Mouse (Mus musculus) cerebral cortex, adult 2 months (tissue): ENCODE results near the gene Glis2.

Experiments used
- WGBS: fragments of 180-500 bp; shearing (Covaris S2); methylation state at CpG from one replicate; pipeline ENCODE4 v1.1.7; 2018; 5-methylcytosine and 5-hydroxymethylcytosine counted together

Gene Glis2

DNA sequence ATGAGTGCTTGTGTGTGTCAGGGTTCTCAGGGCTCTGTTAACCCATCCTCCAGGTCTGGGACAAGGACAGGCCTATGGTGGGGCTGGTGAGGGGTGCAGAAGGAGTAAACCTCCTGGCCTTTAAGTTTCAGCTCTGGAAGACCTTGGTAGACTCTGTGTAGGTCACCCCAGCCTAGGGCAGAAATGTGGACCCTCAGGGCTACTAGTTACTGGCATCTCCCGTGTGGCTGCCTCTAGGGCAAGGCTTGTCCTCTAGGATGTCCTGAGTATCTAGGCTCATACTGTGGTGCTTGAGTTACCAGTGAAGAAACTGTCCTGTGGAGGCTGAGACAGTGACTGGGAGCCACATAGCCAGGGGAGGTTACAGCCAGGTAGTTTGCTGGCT, 8.9 kb downstream of the Glis2 start:
- WGBS, result 82% methylated on average over 1 of the region's 1 CpGs

DNA sequence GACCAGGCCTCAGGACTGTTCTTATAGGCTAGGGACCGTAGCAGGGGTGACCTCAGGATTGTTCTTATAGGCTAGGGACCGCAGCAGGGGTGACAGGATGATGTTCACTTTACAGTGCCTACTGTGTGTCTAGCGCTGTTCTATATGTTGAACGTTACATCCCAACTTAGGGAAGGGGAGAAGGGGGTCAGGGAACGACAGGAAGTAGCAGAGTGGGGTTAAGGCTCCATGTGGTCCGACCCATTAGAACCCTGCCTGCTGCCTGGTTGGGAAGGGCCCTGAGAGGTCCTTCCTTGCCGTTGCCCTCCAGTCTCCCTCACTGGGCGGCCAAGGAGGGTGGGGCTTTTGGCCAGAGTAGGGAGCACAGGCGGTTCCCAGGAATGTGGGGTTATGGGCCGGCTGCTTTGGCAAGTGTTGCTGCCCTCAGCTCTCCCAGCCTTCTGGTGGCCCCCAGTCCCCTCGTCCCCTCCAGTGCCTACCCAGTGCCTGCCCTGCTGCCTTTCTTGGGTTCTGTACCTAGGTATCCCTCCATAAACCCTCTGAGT, 9.9 kb downstream of the Glis2 start:
- WGBS, result 77% methylated on average over 11 of the region's 11 CpGs

DNA sequence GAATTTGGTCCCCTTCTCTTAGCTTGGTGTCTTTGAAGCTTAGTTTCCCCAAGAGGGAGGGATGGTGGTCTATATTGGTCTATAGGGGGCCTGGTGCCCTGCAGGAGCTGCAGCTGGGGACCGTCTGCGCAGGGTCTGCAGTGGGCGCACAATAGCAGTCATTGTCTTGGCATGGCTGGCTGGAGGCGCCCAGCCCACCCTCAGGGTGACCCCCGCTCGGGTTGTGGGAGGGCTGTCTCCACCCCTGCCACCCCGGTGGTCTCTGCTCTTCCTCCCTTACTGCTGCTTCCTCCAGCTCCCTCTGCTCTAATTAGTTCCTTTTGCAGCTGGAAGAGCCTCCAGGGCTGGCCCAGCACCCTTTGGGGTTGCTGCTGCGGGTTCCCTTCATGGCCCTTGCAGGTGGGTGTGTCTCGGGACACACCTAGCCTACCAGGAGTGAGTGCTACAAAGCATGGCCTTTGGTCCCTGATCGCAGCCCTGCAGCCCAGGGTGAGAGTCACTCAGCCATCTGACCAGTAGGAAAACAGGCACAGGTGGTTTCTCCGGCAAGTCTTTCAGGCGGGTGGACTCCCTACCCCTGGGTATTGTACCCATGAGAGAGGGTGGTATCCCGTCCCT, 11.1 kb downstream of the Glis2 start:
- WGBS, result 74% methylated on average over 13 of the region's 13 CpGs

DNA sequence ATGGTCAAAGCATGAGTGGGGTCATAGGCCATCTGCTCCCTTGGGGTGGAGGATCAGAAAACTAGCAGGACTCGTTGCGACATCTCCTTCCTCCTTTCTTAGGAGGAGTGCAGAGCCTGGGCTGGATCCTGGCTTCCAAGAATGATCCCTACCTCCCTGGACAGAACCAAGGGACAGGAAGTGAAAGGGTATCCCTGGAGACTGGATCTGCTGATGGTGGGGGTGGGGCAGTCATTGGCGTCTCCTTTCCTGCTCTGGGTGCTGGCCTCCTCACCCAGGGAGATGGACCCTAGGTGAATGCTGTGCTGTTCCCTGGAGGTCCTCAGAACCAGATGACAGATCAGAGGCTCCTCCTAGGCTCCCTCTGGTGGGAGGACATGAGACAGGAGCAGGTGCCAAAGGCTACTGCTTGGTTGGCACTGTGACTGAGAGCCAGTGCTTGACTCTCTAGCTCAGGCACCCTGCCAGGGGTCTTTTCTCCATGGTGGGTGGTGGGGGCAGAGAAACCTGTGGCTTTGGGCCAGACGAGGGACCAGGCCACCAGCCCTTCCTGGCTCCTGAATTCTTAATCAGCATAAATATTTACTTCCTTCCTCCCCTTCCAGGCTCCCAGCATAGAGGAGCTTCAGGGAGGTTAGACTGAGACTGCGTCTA, 12.0 kb downstream of the Glis2 start:
- WGBS, result 40% methylated on average over 5 of the region's 5 CpGs

DNA sequence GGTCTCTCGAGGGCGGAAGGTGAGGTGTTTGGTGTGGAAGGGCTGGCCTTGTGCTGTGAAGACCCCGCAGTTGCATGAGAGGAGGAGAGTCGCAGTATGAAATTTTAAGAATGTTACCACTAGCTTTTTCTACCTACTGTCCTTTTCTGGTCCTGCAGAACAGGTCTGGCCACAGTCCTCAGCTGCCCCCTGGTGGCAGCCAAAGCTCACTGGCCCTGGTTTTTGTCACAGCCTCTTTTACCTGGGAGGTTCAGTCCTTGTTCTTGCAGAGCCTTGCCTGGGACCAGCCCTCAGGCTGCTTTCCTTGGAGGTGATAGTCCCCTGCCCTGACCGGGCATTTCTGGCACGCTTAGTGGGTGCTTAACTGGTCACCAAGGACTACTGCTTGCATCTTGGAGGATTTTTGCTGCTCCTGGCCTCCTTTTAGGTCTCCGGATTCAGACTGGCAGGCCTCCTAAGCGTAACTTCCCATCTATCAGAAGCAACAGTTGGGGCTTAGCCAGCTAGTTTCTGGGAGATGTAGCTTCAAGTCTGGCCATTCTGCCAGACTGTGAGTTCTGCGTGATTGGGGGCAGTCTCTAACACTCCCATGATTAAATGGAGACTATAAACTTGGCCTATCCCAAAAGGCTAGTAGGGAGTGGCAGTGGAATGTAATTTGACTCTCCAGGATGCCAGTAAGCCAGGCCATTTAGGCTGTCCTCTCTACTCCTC, 13.5 kb downstream of the Glis2 start:
- 50% methylated on average over 9 of the region's 9 CpGs for WGBS

DNA sequence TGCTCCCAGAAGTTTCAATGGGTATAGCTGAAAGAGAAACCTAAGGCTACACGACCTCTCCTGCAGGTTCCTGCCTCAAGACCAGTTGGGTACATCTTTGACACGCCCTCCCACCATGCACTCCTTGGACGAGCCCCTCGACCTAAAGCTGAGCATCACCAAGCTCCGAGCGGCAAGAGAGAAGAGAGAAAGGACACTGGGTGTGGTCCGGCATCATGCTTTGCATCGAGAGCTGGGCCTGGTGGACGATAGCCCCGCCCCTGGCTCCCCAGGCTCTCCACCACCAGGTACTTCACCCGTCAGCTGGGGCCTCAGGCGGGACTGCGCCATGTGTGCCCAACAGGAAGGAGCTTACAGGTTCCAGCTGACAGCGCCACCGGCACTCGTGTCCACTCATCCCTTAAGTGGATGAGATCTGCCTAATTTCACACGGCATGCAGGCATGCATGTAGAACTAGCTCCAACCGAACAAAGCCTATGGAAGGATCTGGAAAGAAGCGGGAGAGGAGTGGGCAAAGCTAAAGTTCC, 14.1 kb downstream of the Glis2 start:
- 90% methylated on average over 19 of the region's 19 CpGs for WGBS

DNA sequence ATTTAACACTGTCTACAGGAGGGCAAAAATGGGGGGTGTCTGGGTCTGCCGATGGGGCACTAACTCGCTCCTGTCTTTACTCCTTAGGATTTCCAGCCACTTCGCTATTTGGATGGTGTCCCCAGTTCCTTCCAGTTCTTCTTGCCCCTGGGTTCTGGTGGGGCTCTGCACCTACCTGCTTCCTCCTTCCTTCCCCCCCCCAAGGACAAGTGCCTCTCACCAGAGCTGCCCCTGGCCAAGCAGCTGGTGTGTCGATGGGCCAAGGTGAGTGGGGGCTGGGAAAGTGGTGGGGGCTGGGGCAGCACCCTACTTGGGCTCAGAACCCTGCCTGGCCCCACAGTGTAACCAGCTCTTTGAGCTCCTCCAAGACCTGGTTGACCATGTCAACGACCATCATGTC, 16.7 kb downstream of the Glis2 start:
- 95% methylated on average over 5 of the region's 5 CpGs for WGBS

DNA sequence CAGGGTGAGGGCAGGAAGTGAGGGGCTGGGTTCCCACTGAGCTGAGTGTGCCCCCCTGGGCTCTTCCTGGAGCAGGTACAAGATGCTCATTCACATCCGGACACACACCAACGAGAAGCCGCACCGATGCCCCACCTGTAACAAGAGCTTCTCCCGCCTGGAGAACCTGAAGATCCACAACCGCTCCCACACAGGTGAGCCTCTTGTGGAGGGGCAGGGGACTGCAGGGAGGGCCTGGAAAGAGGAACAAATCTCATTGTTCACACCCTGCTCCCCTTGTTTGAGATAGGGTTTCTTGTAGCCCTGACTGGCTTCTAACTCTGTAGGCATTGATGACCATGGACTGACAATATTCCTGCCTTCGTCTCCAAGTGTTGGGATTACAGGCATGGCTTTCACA, 17.2 kb downstream of the Glis2 start:
- 91% methylated on average over 7 of the region's 7 CpGs for whole genome bisulfite sequencing

DNA sequence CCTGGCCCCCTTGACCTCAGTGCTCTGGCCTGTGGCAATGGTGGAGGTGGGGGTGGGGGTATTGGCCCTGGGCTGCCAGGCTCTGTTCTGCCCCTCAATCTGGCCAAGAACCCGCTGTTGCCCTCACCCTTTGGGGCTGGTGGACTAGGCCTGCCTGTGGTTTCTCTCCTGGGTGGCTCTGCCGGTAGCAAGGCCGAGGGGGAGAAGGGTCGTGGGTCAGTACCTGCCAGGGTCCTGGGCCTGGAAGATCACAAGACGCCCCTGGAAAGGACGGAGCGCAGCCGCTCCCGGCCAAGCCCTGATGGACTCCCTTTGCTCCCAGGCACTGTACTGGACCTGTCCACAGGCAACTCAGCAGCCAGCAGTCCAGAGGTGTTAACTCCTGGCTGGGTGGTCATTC, 19.2 kb downstream of the Glis2 start:
- 95% methylated on average over 9 of the region's 9 CpGs for WGBS

DNA sequence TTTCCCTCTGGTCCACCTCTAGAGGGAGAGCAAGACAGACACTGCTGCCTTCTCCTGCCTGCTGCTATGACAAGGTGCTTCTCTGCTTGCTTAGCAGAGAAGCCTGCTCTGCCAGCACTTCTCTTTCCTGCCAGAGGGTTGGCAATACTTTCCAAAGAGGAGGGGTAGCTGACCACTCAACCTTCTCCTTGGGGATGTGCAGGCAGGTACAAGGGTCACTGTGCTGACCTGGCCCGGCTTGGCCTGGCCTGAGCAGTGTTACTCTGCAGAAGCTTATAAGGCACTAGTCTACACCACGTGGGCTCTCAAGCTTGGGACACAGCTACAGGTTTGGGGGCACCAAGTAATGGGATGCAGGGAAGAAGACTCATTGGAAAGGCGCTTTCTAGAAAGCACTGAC, 20.1 kb downstream of the Glis2 start:
- WGBS, result 93% methylated on average over 3 of the region's 3 CpGs

DNA sequence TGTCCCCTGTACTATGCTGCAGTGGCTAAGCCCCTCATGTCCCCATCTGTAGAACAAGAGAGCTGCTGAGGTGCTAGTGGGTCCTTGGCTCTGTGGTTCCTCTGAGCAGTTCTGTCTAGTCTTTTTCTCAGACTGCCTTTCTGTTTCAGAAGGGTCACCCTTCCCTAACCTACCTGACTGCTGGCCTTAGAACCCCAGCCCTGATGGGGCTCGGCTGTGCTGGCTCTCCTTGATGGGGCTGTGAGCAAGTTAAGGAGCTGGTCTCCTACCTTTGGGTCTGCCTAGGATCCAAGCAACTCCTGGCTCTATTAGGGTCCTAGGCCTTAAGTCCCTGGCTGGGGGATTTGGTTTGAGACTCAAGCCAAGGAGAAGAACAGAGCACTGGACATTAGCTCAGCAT, 20.8 kb downstream of the Glis2 start:
- 81% methylated on average over 1 of the region's 1 CpGs for WGBS

DNA sequence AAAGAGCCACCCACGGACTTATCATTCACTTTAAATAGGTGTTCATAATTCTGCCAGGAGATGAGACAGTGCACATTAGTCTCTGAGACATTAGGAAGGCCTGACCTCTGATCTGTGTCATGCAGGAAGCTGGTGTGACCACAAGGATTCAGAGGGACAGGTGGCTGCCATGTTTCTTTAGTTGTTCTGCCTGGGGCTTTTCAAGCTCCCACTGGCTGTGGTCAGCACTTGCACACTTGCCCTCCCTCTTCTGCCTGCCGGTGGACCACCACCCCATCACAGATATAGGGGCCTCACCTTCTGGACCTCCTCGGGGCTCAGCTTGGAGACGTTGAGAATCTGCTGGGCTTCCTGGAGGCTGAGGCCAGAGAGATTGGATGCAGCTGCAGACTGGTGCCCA, 22.3 kb downstream of the Glis2 start:
- WGBS, result 86% methylated on average over 4 of the region's 4 CpGs

DNA sequence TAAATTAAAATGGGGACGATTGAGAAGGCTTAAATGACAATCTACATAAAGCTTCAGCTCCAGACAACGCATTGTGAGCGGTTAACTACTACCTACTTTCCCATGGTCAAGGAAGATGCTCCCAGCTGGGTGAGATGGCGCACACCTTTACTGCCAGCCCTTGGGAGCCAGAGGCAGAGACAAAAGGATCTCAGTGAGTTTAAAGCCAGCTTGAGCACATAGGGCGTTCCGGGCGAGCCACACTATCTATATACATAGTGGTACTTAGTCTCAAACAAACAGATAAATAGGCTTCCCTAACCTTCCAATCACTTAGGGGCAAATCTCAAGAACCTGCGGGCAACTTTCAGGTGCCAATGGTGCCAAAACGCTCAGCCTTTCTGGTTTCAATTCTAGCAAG, 29.6 kb downstream of the Glis2 start:
- 9% methylated on average over 9 of the region's 9 CpGs for WGBS

DNA sequence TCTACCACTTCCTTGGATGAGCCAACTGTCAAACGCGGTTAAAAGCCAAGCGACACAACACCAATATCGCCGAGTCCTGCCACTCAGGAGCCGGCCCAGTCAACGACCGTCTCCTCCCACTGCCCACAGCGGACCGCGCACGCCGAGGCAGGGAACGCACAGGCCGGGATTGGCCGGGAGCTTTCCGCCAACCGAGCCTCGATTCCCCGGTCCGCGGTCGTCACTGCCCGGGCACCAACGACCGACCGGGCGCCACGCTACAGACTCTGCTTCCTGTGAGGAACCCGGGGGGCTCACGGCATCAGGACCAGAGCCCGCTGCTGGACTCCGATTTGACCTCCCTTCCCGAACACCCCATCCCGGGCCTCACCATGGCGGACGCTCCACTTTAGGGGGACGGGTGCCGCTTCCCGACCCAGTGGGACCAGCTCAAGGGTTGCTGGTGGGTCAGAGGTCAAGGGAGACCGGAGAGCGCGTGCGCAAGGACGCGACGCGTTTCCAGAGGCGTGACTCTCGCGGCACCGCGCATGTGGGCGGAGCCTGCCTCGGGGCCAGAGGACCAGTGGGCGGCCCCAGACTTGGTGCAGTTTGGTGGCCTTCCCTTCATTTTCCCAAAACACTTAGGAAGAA, 30.1 kb downstream of the Glis2 start, which contains the start of gene Pam16:
Pam16 (minus strand) TSS at position 508 of the 630 bp plus-strand sequence.
- WGBS, result under 1% methylated on average over 56 of the region's 56 CpGs

DNA sequence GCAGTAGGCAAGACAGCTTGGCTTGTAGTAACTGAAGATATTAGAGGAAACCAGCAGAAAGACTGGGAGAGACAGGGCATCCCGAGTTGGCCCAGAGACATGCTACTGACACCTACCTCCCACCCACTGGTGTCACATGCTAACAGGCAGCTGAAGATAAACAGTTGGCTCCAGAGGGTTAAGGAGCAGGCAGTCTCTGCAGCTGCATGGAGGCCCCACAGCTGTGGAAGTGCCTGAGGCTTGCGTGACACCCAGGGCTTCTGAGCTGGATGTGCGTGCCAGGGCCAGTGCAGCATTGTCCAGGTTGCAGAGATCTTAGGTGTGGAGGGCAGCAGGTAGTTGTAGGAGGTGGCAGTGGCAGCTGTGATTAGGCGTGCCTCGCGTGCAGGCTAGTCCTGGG, 32.6 kb downstream of the Glis2 start:
- 73% methylated on average over 6 of the region's 6 CpGs for WGBS

DNA sequence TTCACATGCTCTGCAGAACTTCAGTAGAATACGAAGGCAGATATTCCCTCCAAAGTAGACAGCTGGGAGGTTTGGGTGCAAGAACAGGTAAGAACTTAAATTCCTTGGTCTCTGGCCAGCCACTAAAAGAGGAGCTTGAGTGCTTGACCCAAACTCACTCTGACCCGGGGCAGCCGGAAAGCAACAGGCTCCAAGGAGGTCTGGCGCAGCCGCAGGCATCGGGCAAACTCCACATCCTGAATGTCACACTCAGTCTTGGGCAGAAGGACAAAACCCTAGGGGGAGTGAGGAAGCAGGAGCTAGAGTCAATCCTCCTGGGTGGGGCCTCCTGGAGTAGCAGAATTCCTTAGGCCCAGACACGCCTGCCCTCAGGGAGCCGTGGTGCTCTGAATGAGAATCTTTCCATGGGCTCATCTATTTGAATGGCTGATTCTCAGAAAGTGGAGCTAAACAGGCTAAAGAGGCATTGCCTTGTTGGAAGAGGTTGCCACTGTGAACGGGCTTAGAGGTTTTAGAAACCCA, 34.4 kb downstream of the Glis2 start:
- 95% methylated on average over 9 of the region's 9 CpGs for WGBS

DNA sequence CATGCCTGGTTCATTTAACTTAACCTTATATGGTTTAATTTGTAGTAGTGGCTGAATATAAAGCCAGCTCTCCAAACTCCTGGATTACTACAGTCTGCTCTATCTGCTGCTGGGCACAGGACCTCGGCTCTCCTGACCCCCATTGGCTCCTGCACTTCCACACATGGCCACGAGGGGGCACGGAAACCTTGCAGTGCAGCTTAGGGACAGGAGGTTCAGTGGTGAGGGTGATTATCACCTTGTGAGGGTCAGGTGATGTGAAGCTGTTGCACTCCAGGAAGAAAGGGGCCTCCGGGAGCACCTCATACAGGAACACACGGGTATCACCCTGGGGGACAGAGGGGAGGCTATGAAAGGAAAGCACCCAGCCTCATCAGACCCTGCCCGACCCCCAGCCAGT, 35.4 kb downstream of the Glis2 start:
- 27% methylated on average over 6 of the region's 6 CpGs for WGBS

DNA sequence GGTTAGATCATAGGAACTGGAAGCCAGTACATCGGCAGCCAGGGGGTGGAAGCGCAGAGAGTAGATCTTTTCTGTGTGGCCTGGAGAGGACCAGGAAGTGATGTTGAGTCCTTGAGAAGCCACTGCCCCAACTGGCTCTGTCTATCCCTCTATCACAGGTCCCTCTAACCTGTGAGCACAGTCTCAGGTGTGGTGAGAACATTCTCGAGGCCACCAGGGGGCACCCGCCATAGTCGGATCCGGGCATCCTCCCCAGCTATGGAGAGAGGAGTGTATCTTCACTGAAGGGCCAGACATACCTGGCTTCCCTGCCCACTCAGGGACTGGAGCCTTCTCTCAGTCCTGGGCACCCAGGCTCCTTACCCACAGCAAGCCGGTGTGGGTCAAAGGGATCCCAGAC, 37.5 kb downstream of the Glis2 start:
- WGBS, result 41% methylated on average over 7 of the region's 7 CpGs

DNA sequence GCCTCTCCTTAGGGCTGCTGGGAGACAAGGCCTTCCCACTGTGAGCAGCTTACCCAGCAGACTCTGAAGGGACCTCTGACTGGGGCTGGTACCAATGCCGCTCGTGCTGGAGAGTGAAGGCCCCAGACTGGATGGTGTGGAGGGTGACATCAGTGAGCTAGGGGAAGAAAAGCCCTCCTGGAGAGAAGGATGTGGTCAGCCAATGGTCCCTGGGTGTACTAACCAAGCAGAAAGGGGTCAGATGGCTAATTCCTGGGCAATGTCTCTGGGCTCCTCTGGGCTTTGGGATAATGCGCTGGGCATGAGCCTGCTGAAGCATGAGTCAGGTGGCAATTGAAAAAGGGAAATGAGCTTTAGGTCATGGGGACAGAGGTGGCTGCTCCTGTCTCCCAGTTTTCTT, 39.1 kb downstream of the Glis2 start:
- 98% methylated on average over 3 of the region's 3 CpGs for WGBS

DNA sequence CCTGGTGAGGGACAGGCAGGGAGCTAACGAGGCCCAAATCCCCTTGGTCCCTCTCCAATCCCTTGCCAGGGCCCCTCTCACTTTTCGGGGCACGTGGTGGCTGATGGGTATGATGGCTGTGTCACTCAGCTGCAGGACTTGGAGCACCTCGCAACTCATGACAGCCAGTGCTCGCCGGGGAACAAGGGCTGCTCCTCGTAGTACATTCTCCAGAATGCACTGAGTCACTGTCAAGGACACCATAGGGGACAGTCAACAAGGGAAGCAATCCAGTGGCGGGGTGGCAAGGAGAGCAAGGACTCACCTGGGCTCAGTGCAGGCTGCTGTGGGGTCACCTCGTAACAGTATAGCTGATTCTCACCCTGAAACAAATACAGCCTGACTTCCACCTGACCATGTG, 40.2 kb downstream of the Glis2 start:
- 84% methylated on average over 9 of the region's 9 CpGs for WGBS

DNA sequence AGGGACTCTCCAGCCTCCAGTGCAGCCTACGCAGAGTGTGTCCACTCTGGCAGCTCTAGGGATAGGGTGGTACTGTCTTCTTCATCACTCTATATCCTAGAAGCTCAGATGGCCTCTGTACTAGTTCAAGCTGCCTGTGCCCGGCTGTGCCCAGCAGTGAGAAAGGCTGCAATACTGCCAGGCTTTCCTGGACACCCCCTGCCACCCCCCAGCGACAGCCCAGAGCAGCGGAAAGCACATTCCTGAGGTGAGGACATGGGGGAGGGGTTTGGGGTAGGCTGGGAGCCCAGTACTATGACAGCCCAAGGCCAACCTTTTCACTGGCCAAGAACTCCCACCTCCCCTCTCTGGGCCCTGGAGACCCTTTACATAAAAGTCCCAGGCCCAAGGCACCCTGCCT, 41.2 kb downstream of the Glis2 start:
- WGBS, result 75% methylated on average over 4 of the region's 4 CpGs

DNA sequence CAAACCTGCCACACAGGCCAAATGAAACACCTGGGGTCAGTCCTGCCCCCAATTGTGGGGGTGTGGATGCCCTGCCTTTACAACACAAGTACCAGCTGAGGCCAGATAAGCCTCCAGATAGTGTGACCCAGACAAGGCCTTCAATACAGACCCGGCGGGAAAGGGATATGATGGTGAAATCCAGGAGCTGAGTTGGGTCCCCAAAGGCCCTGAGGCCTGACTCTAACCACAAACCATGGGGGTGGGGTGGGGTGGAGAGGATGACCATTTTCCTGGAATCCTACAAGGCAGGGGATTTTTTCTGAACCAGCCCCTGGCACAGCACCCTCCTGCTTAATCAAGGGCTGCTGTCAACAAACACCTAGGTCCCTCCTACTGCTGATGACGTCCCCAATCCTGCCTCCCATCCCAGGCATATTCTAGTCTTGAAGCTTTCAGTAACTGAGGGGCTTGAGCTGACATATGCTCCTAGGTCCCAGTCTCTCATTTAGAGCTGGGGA, 44.4 kb downstream of the Glis2 start:
- WGBS, result 94% methylated on average over 3 of the region's 3 CpGs
